In genomic region chr16:96651444-96651843, GRCm38 (mm10) we compare ENCODE assay signal across 28 mouse cellular contexts.
"Had no signal": no experiment of that assay in that cellular context is flagged by ENCODE, and none has a peak within 500 bp of the region (broad histone marks: within the 10 kb centered on the region; RNA-seq: fewer than 3 reads in every experiment).

No protein-coding gene starts in this region.

- H3K4me2 ChIP-seq: embryonic facial prominence, embryonic 12.5 days; embryonic facial prominence, embryonic 13.5 days; embryonic facial prominence, embryonic 15.5 days; forebrain, embryonic 12.5 days; forebrain, embryonic 13.5 days; forebrain, embryonic 15.5 days had no signal

- H3K4me1 ChIP-seq: embryonic facial prominence, embryonic 12.5 days; embryonic facial prominence, embryonic 13.5 days; embryonic facial prominence, embryonic 15.5 days; forebrain, embryonic 10.5 days; forebrain, embryonic 12.5 days; forebrain, embryonic 13.5 days; forebrain, embryonic 15.5 days had no signal

- H3K4me3 ChIP-seq: embryonic facial prominence, embryonic 12.5 days; embryonic facial prominence, embryonic 13.5 days; embryonic facial prominence, embryonic 15.5 days; erythroblast, embryonic 14.5 days; forebrain, embryonic 10.5 days; forebrain, embryonic 12.5 days; forebrain, embryonic 13.5 days; forebrain, embryonic 15.5 days; gastrocnemius, adult 2 months; heart, adult 2 months had no signal

- ATAC-seq: forebrain, embryonic 13.5 days; forebrain, embryonic 14.5 days; forebrain, embryonic 15.5 days; forebrain, embryonic 16.5 days; forebrain, postnatal 0 days had no signal

- DNase-seq: cerebellum, adult 2 months; cerebellum, adult 8-10 months; cerebellum, adult 9-10 months; cerebellum, adult 9-11 months; cerebellum, postnatal 10 days; cerebellum, postnatal 14 days; cerebellum, postnatal 25 days; cerebellum, postnatal 36 days; embryo, embryonic 11 days; forebrain, postnatal 0 days; gastrocnemius, adult 2 months; gastrocnemius, postnatal 10 days; gastrocnemius, postnatal 14 days; gastrocnemius, postnatal 25 days; gastrocnemius, postnatal 36 days; heart, adult 11 months; heart, adult 18-20 months; heart, adult 2 months had no signal

- H3K36me3 ChIP-seq: embryonic facial prominence, embryonic 12.5 days; embryonic facial prominence, embryonic 13.5 days; embryonic facial prominence, embryonic 15.5 days; forebrain, embryonic 10.5 days; forebrain, embryonic 12.5 days; forebrain, embryonic 15.5 days had no signal

- H3K27ac ChIP-seq: embryonic facial prominence, embryonic 12.5 days; embryonic facial prominence, embryonic 13.5 days; embryonic facial prominence, embryonic 15.5 days; forebrain, embryonic 10.5 days; forebrain, embryonic 12.5 days; forebrain, embryonic 13.5 days; forebrain, embryonic 15.5 days; gastrocnemius, adult 2 months; heart, adult 2 months had no signal

- H3K9me3 ChIP-seq: embryonic facial prominence, embryonic 12.5 days; embryonic facial prominence, embryonic 13.5 days; embryonic facial prominence, embryonic 15.5 days; forebrain, embryonic 10.5 days; forebrain, embryonic 12.5 days; forebrain, embryonic 13.5 days; forebrain, embryonic 15.5 days had no signal

- H3K9ac ChIP-seq: embryonic facial prominence, embryonic 12.5 days; embryonic facial prominence, embryonic 13.5 days; embryonic facial prominence, embryonic 15.5 days; forebrain, embryonic 12.5 days; forebrain, embryonic 13.5 days; forebrain, embryonic 15.5 days; forebrain, postnatal 0 days had no signal

- H3K27me3 ChIP-seq: embryonic facial prominence, embryonic 12.5 days; embryonic facial prominence, embryonic 13.5 days; embryonic facial prominence, embryonic 15.5 days; forebrain, embryonic 12.5 days; forebrain, embryonic 13.5 days; forebrain, embryonic 15.5 days had no signal
